Mouse (Mus musculus) liver, postnatal 0 days (tissue): ENCODE measurements around the gene Il20. TPM values are rescaled to one million over a fixed set of nuclear protein-coding genes. Genes with fewer than 3 reads are reported as not detected.

Source experiments
- ATAC-seq: fragments of 200-750 bp; cut with Nextera tagmentation; 2 replicates; pipeline ENCODE4 v1.8.0; 2017; ENCODE audit warnings: mild to moderate bottlenecking, moderate library complexity
- DNase-seq: peaks from one replicate; pipeline ENCODE4 v3.0.0-alpha.2; 2016
- H3K27ac ChIP-seq: fragments of 300-500 bp; sonication (generic); 2 replicates; pipeline ENCODE4 v1.5.1; 2014; ENCODE audit warnings: antibody characterized with exemption, moderate library complexity, mild to moderate bottlenecking, low read depth
- H3K27me3 ChIP-seq: fragments of 300-500 bp; sonication (generic); 2 replicates; pipeline ENCODE4 v1.6.1; 2014; ENCODE audit warnings: low read length, control low read depth, mixed read lengths; ENCODE audit not compliant: insufficient read depth
- H3K36me3 ChIP-seq: fragments of 300-500 bp; sonication (generic); replicated peaks from 2 replicates; pipeline ENCODE4 v1.6.1; 2014; ENCODE audit warnings: mild to moderate bottlenecking, control low read depth, low read length, moderate library complexity, mixed read lengths; ENCODE audit not compliant: insufficient read depth
- H3K4me1 ChIP-seq: fragments of 300-500 bp; sonication (generic); 2 replicates; pipeline ENCODE4 v1.6.1; 2014; ENCODE audit warnings: antibody characterized with exemption, mild to moderate bottlenecking, control low read depth; ENCODE audit not compliant: insufficient read depth
- H3K4me2 ChIP-seq: fragments of 300-500 bp; sonication (generic); 2 replicates; pipeline ENCODE4 v1.6.1; 2014; ENCODE audit warnings: low read depth, mild to moderate bottlenecking, low read length, moderate library complexity, mixed read lengths
- H3K4me3 ChIP-seq: fragments of 300-500 bp; sonication (generic); 2 replicates; pipeline ENCODE4 v1.5.1; 2014; ENCODE audit warnings: low read depth, low read length
- H3K9ac ChIP-seq: fragments of 300-500 bp; sonication (generic); replicated peaks from 2 replicates; pipeline ENCODE4 v1.6.1; 2014; ENCODE audit warnings: mild to moderate bottlenecking, moderate library complexity
- H3K9me3 ChIP-seq: fragments of 300-500 bp; sonication (generic); 2 replicates; pipeline ENCODE4 v1.6.1; 2016; ENCODE audit warnings: mild to moderate bottlenecking, control low read depth, low read length, mixed read lengths
- CTCF ChIP-seq: sonication (generic); IDR thresholded peaks from 2 replicates; pipeline ENCODE4 v1.5.1; 2016; ENCODE audit warnings: antibody characterized with exemption, low read depth
- EP300 ChIP-seq: IDR thresholded peaks from 2 replicates; pipeline ENCODE4 v1.6.1; 2016; ENCODE audit warnings: antibody characterized with exemption, low read depth, mild to moderate bottlenecking
- WGBS: fragments of 180-500 bp; shearing (Covaris S2); extraction: QIAGEN DNeasy Blood & Tissue Kit; methylation state at CpG from one replicate; pipeline ENCODE4 v1.1.7; 2014; ENCODE audit not compliant: insufficient replicate concordance; 5-methylcytosine and 5-hydroxymethylcytosine counted together
- polyA plus RNA-seq: library from polyadenylated mRNA; unstranded; fragments of >200 nt; fragmentation: Nextera tagmentation; extraction: Ambion mirVana; gene quantifications from 2 replicates; pipeline ENCODE4 v1.2.1, GENCODE M21; 2015

The Il20 gene
- polyA plus RNA-seq, 1 experiment from 2014 or later = not detected

- 38% methylated on average over 3 of the region's 3 CpGs for whole genome bisulfite sequencing
- no peak overlapping the region for H3K4me2 ChIP-seq
- ATAC-seq (no peak), DNase-seq (no peak)
- H3K27me3 ChIP-seq = peaks cover 21% of the 10 kb centered on the region
- H3K4me3 ChIP-seq = no peak overlapping the region
- no peak for TF ChIP-seq EP300
- peak; percentile 73 for TF ChIP-seq CTCF
- H3K9ac ChIP-seq = no peak overlapping the region
- H3K9me3 ChIP-seq = no peaks in the 10 kb centered on the region
- no peaks in the 10 kb centered on the region for H3K4me1 ChIP-seq
- H3K27ac ChIP-seq = no peak overlapping the region
- H3K36me3 ChIP-seq = no peaks in the 10 kb centered on the region
These were observed 36.1 kb downstream of the Il20 start for GRCm38 (mm10) chr1:130875139-130875538.

- Histone ChIP-seq H3K4me1 (no peaks in the 10 kb centered on the region), H3K36me3 (no peaks in the 10 kb centered on the region), H3K9ac (no peak overlapping the region), H3K27me3 (peaks cover 5% of the 10 kb centered on the region), H3K4me3 (no peak overlapping the region), H3K27ac (no peak overlapping the region), H3K9me3 (no peaks in the 10 kb centered on the region), H3K4me2 (no peak overlapping the region)
- TF ChIP-seq EP300 (no peak), CTCF (no peak)
- no peak for ATAC-seq
- DNase-seq = no peak
- 39% methylated on average over 2 of the region's 2 CpGs for WGBS
These were observed 38.3 kb downstream of the Il20 start for GRCm38 (mm10) chr1:130872912-130873311.

GRCm38 (mm10) chr1:130865541-130866221 is 45.6 kb downstream of the Il20 start, which contains the start of gene Fcmr:
Gene Fcmr, plus strand, starts transcription at chr1:130865669.
- Histone ChIP-seq H3K27me3 (no peaks in the 10 kb centered on the region), H3K4me2 (no peak within 1 kb of the TSS), H3K4me1 (no peaks in the 10 kb centered on the region; the same call in 1 of the 2 replicates), H3K36me3 (no peaks in the 10 kb centered on the region), H3K4me3 (no peak within 1 kb of the TSS), H3K9ac (no peak within 1 kb of the TSS), H3K27ac (no peak within 1 kb of the TSS), H3K9me3 (no peaks in the 10 kb centered on the region)
- TF ChIP-seq CTCF (no peak), EP300 (no peak)
- ATAC-seq = no peak
- DNase-seq = no peak
- 70% methylated on average over 7 of the region's 7 CpGs for WGBS

GRCm38 (mm10) chr1:130864741-130865140 is 46.5 kb downstream of the Il20 start:
- no peaks in the 10 kb centered on the region for H3K27me3 ChIP-seq
- no peak for TF ChIP-seq CTCF
- no peak for TF ChIP-seq EP300
- no peaks in the 10 kb centered on the region for H3K36me3 ChIP-seq
- H3K4me1 ChIP-seq = no peaks in the 10 kb centered on the region; the same call in 1 of the 2 replicates
- WGBS = 86% methylated on average over 5 of the region's 5 CpGs
- no peak overlapping the region for H3K4me3 ChIP-seq
- no peak for DNase-seq
- H3K9ac ChIP-seq = no peak overlapping the region
- ATAC-seq = no peak
- no peaks in the 10 kb centered on the region for H3K9me3 ChIP-seq
- no peak overlapping the region for H3K4me2 ChIP-seq
- H3K27ac ChIP-seq = no peak overlapping the region

GRCm38 (mm10) chr1:130864238-130864637 is 47.0 kb downstream of the Il20 start:
- no peaks in the 10 kb centered on the region for H3K36me3 ChIP-seq
- no peaks in the 10 kb centered on the region; the same call in 1 of the 2 replicates for H3K4me1 ChIP-seq
- ATAC-seq (no peak), DNase-seq (no peak)
- no peak overlapping the region for H3K4me2 ChIP-seq
- H3K27ac ChIP-seq = no peak overlapping the region
- 49% methylated on average over 4 of the region's 4 CpGs for WGBS
- no peak overlapping the region for H3K4me3 ChIP-seq
- no peaks in the 10 kb centered on the region for H3K27me3 ChIP-seq
- no peak overlapping the region; the same call in 1 of the 2 replicates for H3K9ac ChIP-seq
- no peaks in the 10 kb centered on the region for H3K9me3 ChIP-seq
- TF ChIP-seq CTCF = no peak
- no peak for TF ChIP-seq EP300

- no peak overlapping the region for H3K4me3 ChIP-seq
- H3K27me3 ChIP-seq = no peaks in the 10 kb centered on the region
- H3K4me2 ChIP-seq = no peak overlapping the region
- no peak overlapping the region for H3K9ac ChIP-seq
- H3K4me1 ChIP-seq = no peaks in the 10 kb centered on the region
- TF ChIP-seq CTCF (no peak), EP300 (no peak)
- no peaks in the 10 kb centered on the region for H3K9me3 ChIP-seq
- 55% methylated on average over 4 of the region's 4 CpGs for WGBS
- H3K27ac ChIP-seq = peak overlapping the region; percentile 78
- no peaks in the 10 kb centered on the region for H3K36me3 ChIP-seq
- DNase-seq = no peak
- peak; percentile 84 for ATAC-seq
These were observed 53.8 kb downstream of the Il20 start for GRCm38 (mm10) chr1:130857456-130857855.

Other genes with a start within 250 kb of the Il20 start
- 10.0 and 10.8 TPM in 2 replicates for gene C4bp, start 249.8 kb downstream of the Il20 start, polyA plus RNA-seq
- 0.07 TPM in 1 of 2 replicates, not detected in the other for gene Gm29427, start 195.7 kb downstream of the Il20 start, polyA plus RNA-seq
- gene Yod1, start 194.1 kb downstream of the Il20 start, polyA plus RNA-seq = 17.3 and 20.3 TPM in 2 replicates
- gene Pfkfb2, start 182.2 kb downstream of the Il20 start, polyA plus RNA-seq = 2.0 and 2.6 TPM in 2 replicates
- 1.1 and 1.4 TPM in 2 replicates for gene AA986860, start 179.5 kb downstream of the Il20 start, polyA plus RNA-seq
- gene Fcamr, start 110.5 kb downstream of the Il20 start, polyA plus RNA-seq = not detected in 2 replicates
- gene Pigr, start 84.8 kb downstream of the Il20 start, polyA plus RNA-seq = 1.2 TPM in 2 replicates
- gene Fcmr, start 45.8 kb downstream of the Il20 start, polyA plus RNA-seq = 1.00 and 1.1 TPM in 2 replicates
- gene Il24, start 24.0 kb downstream of the Il20 start, polyA plus RNA-seq = not detected in 2 replicates
- not detected in 2 replicates for gene Il19, start 28.7 kb upstream of the Il20 start, polyA plus RNA-seq
- gene Il10, start 108.4 kb upstream of the Il20 start, polyA plus RNA-seq = 0.19 TPM in 1 of 2 replicates, not detected in the other
- 18.3 and 19.6 TPM in 2 replicates for gene Mapkapk2, start 186.4 kb upstream of the Il20 start, polyA plus RNA-seq
- gene Dyrk3, start 226.9 kb upstream of the Il20 start, polyA plus RNA-seq = 9.5 and 10.3 TPM in 2 replicates
- gene Eif2d, start 241.7 kb upstream of the Il20 start, polyA plus RNA-seq = 18.2 and 19.0 TPM in 2 replicates